ENCODE assay signal across 18 mouse cellular contexts in the genomic region with DNA sequence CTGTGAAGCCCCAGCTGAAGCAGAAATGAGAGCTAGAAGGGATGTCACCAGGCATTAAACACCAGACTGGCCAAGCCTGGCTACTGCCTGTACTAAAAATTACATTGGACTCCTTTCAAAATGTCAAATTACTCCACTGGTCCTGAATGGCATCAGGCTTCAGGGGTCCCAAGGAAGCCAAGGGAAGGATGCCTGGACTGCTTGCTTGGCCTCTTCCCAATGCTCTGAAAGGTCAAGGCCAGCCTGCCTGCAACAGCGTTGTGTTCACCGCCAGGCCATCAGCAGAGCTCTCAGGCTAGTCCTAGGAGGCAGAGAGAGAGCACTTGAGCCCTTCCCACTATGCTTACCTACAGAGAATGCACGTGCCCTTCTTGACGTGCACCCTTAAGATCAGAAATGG.
A peak's percentile ranks its signal among the peaks of the same experiment; 100 is the strongest.
DNase-seq lines count a peak whose midpoint lies in the region; TF ChIP-seq lines count a peak whose summit lies in the region.
"Had no signal": no experiment of that assay in that cellular context is flagged by ENCODE, and none has a peak within 500 bp of the region (broad histone marks: within the 10 kb centered on the region; RNA-seq: fewer than 3 reads in every experiment).

No protein-coding gene starts in this region.

- intact Hi-C loops in gastrocnemius, postnatal 14 days (cut with DNase I; ENCODE audit: low total_unique reads) = no loop called here

- TF ChIP-seq POLR2A in cerebellum, adult 2 months (IDR thresholded peaks at IDR 0.05; ENCODE audit: borderline replicate concordance, insufficient read depth, low read length) = no peak

- no peak for TF ChIP-seq CTCF in cerebellum, adult 2 months (IDR thresholded peaks at IDR 0.05; ENCODE audit: borderline replicate concordance, insufficient read depth, low read depth, low read length)

- no peaks in the 10 kb centered on the region; the same call in 1 of the 2 replicates for H3K4me1 ChIP-seq in cerebellum, adult 2 months (ENCODE audit: control insufficient read depth, insufficient read depth, low read length)
- H3K4me1 ChIP-seq: heart, embryonic 10.5 days; intestine, embryonic 15.5 days; lung, embryonic 15.5 days had no signal

- DNase-seq in cerebellum, adult 2 months = peak; percentile 30 to 54
- no peak for DNase-seq in cerebellum, postnatal 36 days
- DNase-seq in adrenal gland, postnatal 14 days = peak; percentile 66
- DNase-seq in cerebellum, adult 9-10 months = peak; percentile 31
- DNase-seq in gastrocnemius, postnatal 14 days = peak; percentile 43
- no peak for DNase-seq in layer of hippocampus, adult 18-20 months (ENCODE audit: low spot score in 2 of 2)
- no peak for DNase-seq in B cell, adult 2 months
- DNase-seq: embryo, embryonic 11 days; kidney, adult 9 months; right cerebral cortex, postnatal 4 days had no signal

- H3K27ac ChIP-seq in cerebellum, adult 2 months (ENCODE audit: insufficient read depth, low read length) = no peak overlapping the region
- H3K27ac ChIP-seq: heart, embryonic 10.5 days; hindbrain, embryonic 12.5 days; intestine, embryonic 15.5 days; liver, embryonic 14.5 days; lung, embryonic 15.5 days; macrophage; midbrain, embryonic 10.5 days; stomach, postnatal 0 days had no signal

- no peak overlapping the region for H3K4me3 ChIP-seq in cerebellum, adult 2 months (replicated peaks; ENCODE audit: insufficient read depth, low read depth, low read length)
- H3K4me3 ChIP-seq: heart, embryonic 10.5 days; hindbrain, embryonic 12.5 days; intestine, embryonic 15.5 days; lung, embryonic 15.5 days; midbrain, embryonic 10.5 days had no signal

- no peaks in the 10 kb centered on the region for H3K27me3 ChIP-seq in cerebellum, adult 2 months (ENCODE audit: control insufficient read depth, insufficient read depth, low read length)
- H3K27me3 ChIP-seq: hindbrain, embryonic 12.5 days; intestine, embryonic 15.5 days; lung, embryonic 15.5 days had no signal

- WGBS in cerebellum, adult 2 months = 39% methylated on average over 4 of the region's 4 CpGs

Comparison
In these comparisons a context has a peak if more than half of its experiments do, and no peak if none do; other contexts are left out.
1. DNase-seq: peak in cerebellum, adult 2 months (2 of 2), adrenal gland, postnatal 14 days (single experiment), cerebellum, adult 9-10 months (single experiment) and gastrocnemius, postnatal 14 days (single experiment); none in cerebellum, postnatal 36 days (0 of 2), layer of hippocampus, adult 18-20 months (0 of 2) and B cell, adult 2 months (0 of 2).